Mouse (Mus musculus) C2C12 (cell line): ENCODE data around the gene Trp73.

Experiments used
- CEBPB ChIP-seq: IDR thresholded peaks from one replicate; pipeline ENCODE4 v1.6.1; 2011; ENCODE audit warnings: low read depth, mild to moderate bottlenecking, control low read depth, moderate library complexity
- CTCF ChIP-seq: IDR thresholded peaks from one replicate; pipeline ENCODE4 v1.5.1; 2011; ENCODE audit not compliant: control insufficient read depth, insufficient read depth, insufficient read length
- FOSL1 ChIP-seq: IDR thresholded peaks from one replicate; pipeline ENCODE4 v1.8.0; 2011; ENCODE audit warnings: mild to moderate bottlenecking, low read length; ENCODE audit not compliant: poor library complexity, insufficient read depth, severe bottlenecking
- MAX ChIP-seq: IDR thresholded peaks from one replicate; pipeline ENCODE4 v1.6.1; 2011; ENCODE audit warnings: mild to moderate bottlenecking, control low read depth
- MYOD1 ChIP-seq: IDR thresholded peaks from one replicate; pipeline ENCODE4 v1.6.1; 2011; ENCODE audit warnings: low read depth; ENCODE audit not compliant: control insufficient read depth, insufficient read length
- MYOG ChIP-seq: IDR thresholded peaks from one replicate; pipeline ENCODE4 v1.6.1; 2011; ENCODE audit not compliant: control insufficient read depth, insufficient read length; ENCODE audit errors: extremely low read depth
- USF1 ChIP-seq: IDR thresholded peaks from one replicate; pipeline ENCODE4 v1.6.1; 2011; ENCODE audit warnings: low read depth, mild to moderate bottlenecking, control low read depth, moderate library complexity

GRCm38 (mm10) chr4:154121800-154122199, 18.2 kb downstream of the Trp73 start:
- TF ChIP-seq CTCF (no peak), MAX (no peak), CEBPB (no peak), MYOG (no peak), USF1 (no peak), FOSL1 (no peak), MYOD1 (no peak)
